Mouse (Mus musculus) monocyte, adult 5-6 weeks (primary cell): ENCODE measurements around the gene Zfp36. TPM values are rescaled to one million over a fixed set of nuclear protein-coding genes. Genes with fewer than 3 reads are reported as not detected.

Experiments
- ATAC-seq: fragments of 153-309, 156-312 bp; replicated peaks from 2 replicates; pipeline ENCODE4 v1.8.0; 2017; ENCODE audit warnings: mild to moderate bottlenecking; ENCODE audit not compliant: low TSS enrichment, insufficient number of reproducible peaks, severe bottlenecking, poor library complexity, low FRiP score
- total RNA-seq: library from RNA; stranded (forward); fragments of 200-1000, 200-491, 200-594 nt; gene quantifications from 3 replicates; pipeline ENCODE4 v1.2.3, GENCODE M21; 2017

The Zfp36 gene
- total RNA-seq, 1 experiment from 2014 or later: 154 TPM

GRCm38 (mm10) chr7:28350155-28350883 is 29.7 kb downstream of the Zfp36 start, which contains the start of gene Rps16:
TSS of gene Rps16 (plus strand) at chr7:28350652.
- peak; percentile 93 for ATAC-seq

GRCm38 (mm10) chr7:28348601-28349000 is 31.5 kb downstream of the Zfp36 start:
- no peak for ATAC-seq

- ATAC-seq: no peak
These were observed 32.3 kb downstream of the Zfp36 start for GRCm38 (mm10) chr7:28347746-28348145.

GRCm38 (mm10) chr7:28344637-28345036 is 35.4 kb downstream of the Zfp36 start:
- ATAC-seq: peak; percentile 70

- no peak for ATAC-seq
These were observed 38.7 kb downstream of the Zfp36 start for GRCm38 (mm10) chr7:28341381-28341780.

GRCm38 (mm10) chr7:28339213-28339917 is 40.7 kb downstream of the Zfp36 start:
- peak; percentile 44 for ATAC-seq

GRCm38 (mm10) chr7:28338108-28338998 is 41.7 kb downstream of the Zfp36 start, which contains the start of gene Supt5:
TSS of gene Supt5 (minus strand) at chr7:28338746.
- ATAC-seq: peak; percentile 95

- no peak for ATAC-seq
These were observed 44.6 kb downstream of the Zfp36 start for GRCm38 (mm10) chr7:28335471-28335870.

GRCm38 (mm10) chr7:28334534-28334933 is 45.5 kb downstream of the Zfp36 start:
- no peak for ATAC-seq

- ATAC-seq: no peak
These were observed 51.8 kb downstream of the Zfp36 start for GRCm38 (mm10) chr7:28328260-28328659.

Other genes starting within 250 kb of the Zfp36 start
- gene Fbl, start 210.5 kb downstream of the Zfp36 start, total RNA-seq: 53.4 to 77.1 TPM (median 61.5 TPM) in 3 replicates
- gene Dyrk1b, start 200.8 kb downstream of the Zfp36 start, total RNA-seq: 2.9 to 5.9 TPM (median 3.4 TPM) in 3 replicates
- 0.29 to 0.39 TPM in 2 of 3 replicates, not detected in the other for gene Eid2, start 112.4 kb downstream of the Zfp36 start, total RNA-seq
- gene Eid2b, start 102.5 kb downstream of the Zfp36 start, total RNA-seq: 6.0 to 10.2 TPM (median 7.5 TPM) in 3 replicates
- gene Selenov, start 89.1 kb downstream of the Zfp36 start, total RNA-seq: not detected in 3 replicates
- gene Dll3, start 78.0 kb downstream of the Zfp36 start, total RNA-seq: not detected in 3 replicates
- 12.4 to 37.0 TPM (median 19.8 TPM) in 3 replicates for gene Timm50, start 68.2 kb downstream of the Zfp36 start, total RNA-seq
- 118 to 138 TPM (median 122 TPM) in 3 replicates for gene Supt5, start 41.5 kb downstream of the Zfp36 start, total RNA-seq
- 691 to 731 TPM (median 723 TPM) in 3 replicates for gene Rps16, start 29.6 kb downstream of the Zfp36 start, total RNA-seq
- gene Plekhg2, start 7.7 kb downstream of the Zfp36 start, total RNA-seq: 8.4 to 13.1 TPM (median 12.7 TPM) in 3 replicates
- 6.9 to 12.3 TPM (median 12.0 TPM) in 3 replicates for gene Med29, start 12.5 kb upstream of the Zfp36 start, total RNA-seq
- 162 to 264 TPM (median 189 TPM) in 3 replicates for gene Paf1, start 12.7 kb upstream of the Zfp36 start, total RNA-seq
- gene Gmfg, start 57.2 kb upstream of the Zfp36 start, total RNA-seq: 496 to 674 TPM (median 637 TPM) in 3 replicates
- gene Lrfn1, start 71.7 kb upstream of the Zfp36 start, total RNA-seq: 0.78 to 1.3 TPM in 2 of 3 replicates, not detected in the other
- not detected in 3 replicates for gene Ifnl2, start 130.2 kb upstream of the Zfp36 start, total RNA-seq
- not detected in 3 replicates for gene Ifnl3, start 142.6 kb upstream of the Zfp36 start, total RNA-seq
- not detected in 3 replicates for gene Sycn, start 160.6 kb upstream of the Zfp36 start, total RNA-seq
- not detected in 3 replicates for gene Nccrp1, start 167.0 kb upstream of the Zfp36 start, total RNA-seq
- gene Samd4b, start 217.9 kb upstream of the Zfp36 start, total RNA-seq: 7.1 to 11.4 TPM (median 10.1 TPM) in 3 replicates
- gene Pak4, start 217.9 kb upstream of the Zfp36 start, total RNA-seq: 3.8 to 7.5 TPM (median 4.7 TPM) in 3 replicates